Mouse (Mus musculus): ENCODE measurements around the gene Mrpl44. TPM values are rescaled to one million over a fixed set of nuclear protein-coding genes. Genes with fewer than 3 reads are reported as not detected.
A peak's percentile ranks its signal among the peaks of the same experiment; 100 is the strongest.

Gene Mrpl44
- polyA plus RNA-seq, 1 experiment from 2014 or later, result 42.6 TPM

DNA sequence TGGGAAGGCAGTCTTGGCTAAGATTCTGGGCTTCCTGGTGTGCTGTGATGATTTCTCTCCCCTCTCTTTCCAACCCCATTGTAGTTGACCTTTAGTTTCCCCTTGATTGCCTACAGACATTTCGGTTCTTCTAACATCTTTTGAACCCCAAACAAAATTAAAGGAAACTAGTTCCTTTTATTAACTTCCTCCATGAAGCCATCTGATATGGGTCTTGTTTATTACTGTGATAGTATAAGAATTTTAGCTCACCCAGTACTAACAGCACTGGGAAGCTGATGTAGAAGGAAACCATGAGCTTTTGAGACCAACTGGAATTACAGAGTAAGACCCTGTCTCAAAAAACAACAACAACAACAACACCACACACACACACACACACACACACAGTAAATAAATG lies 7.6 kb upstream of the Mrpl44 start:
- DNase-seq (no peak), ATAC-seq (ENCODE audit: low FRiP score, low TSS enrichment) (no peak)
- Histone ChIP-seq H3K27ac (replicated peaks; ENCODE audit: low read depth, low read length) (no peak overlapping the region), H3K9me3 (ENCODE audit: control insufficient read depth, low read length) (no peaks in the 10 kb centered on the region), H3K4me1 (ENCODE audit: control insufficient read depth, insufficient read depth, low read length) (no peaks in the 10 kb centered on the region), H3K4me2 (ENCODE audit: low read length) (no peak overlapping the region), H3K27me3 (ENCODE audit: control insufficient read depth, insufficient read depth, low read length) (no peaks in the 10 kb centered on the region), H3K4me3 (replicated peaks; ENCODE audit: low read depth, low read length) (no peak overlapping the region), H3K36me3 (ENCODE audit: control insufficient read depth, insufficient read depth, low read length) (no peaks in the 10 kb centered on the region), H3K9ac (replicated peaks; ENCODE audit: low read length) (no peak overlapping the region)
- 74% methylated on average over 1 of the region's 1 CpGs for WGBS

DNA sequence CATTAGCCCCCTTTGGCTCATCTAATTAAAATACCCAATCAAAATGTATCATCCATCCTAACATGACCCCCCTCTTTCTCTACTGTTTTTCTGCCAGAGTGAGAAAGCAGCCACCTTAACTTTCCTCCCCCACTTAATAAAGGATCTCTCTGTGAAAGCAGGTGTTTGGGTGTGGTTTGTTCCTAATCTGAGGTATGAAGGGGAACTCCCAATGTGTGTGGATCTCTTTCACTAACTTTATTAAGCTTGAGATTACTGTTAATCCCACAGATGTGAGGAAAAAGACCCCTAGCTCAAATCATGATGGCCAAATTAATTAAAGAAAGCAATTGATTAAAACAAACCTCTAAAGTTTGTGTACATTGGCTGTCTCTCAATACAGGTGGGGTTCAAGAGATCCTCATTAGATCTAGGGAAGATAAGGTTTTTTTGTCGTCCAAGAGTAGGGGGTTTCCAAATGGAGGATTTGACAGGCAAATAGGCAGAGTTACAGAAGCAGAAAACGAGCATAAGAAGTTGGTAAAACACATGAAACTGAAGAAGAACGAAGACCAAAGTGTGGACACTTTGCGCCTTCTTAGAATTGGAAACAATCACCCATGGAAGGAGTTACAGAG lies 1.5 kb upstream of the Mrpl44 start:
- H3K9ac ChIP-seq (replicated peaks; ENCODE audit: low read length), result no peak overlapping the region
- no peak overlapping the region for H3K4me2 ChIP-seq (ENCODE audit: low read length)
- H3K36me3 ChIP-seq (ENCODE audit: control insufficient read depth, insufficient read depth, low read length), result peaks cover 14% of the 10 kb centered on the region
- no peak overlapping the region for H3K4me3 ChIP-seq (replicated peaks; ENCODE audit: low read depth, low read length)
- peaks cover 3% of the 10 kb centered on the region for H3K4me1 ChIP-seq (ENCODE audit: control insufficient read depth, insufficient read depth, low read length)
- DNase-seq (no peak), ATAC-seq (ENCODE audit: low FRiP score, low TSS enrichment) (no peak)
- H3K27me3 ChIP-seq (ENCODE audit: control insufficient read depth, insufficient read depth, low read length), result no peaks in the 10 kb centered on the region
- 86% methylated on average over 4 of the region's 4 CpGs for WGBS
- H3K27ac ChIP-seq (replicated peaks; ENCODE audit: low read depth, low read length), result no peak overlapping the region
- no peaks in the 10 kb centered on the region for H3K9me3 ChIP-seq (ENCODE audit: control insufficient read depth, low read length)

DNA sequence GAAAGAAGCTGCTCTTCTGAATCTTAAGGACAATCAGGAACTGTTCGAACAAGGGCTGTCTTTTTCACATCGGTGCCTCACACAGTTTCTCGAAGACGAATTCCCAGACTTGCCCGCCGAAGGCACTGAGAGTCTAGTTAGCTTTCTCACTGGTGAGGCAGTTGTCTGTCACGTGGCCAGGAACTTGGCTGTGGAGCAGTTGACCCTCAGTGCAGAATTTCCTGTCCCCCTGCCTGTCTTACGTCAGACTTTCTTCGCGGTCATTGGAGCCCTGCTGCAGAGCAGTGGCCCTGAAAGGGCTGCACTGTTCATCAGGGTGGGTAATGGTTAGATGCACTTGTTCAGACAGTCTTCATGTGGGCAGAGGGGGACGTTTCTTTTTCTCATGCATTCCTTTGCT lies 2.2 kb downstream of the Mrpl44 start:
- peaks cover 50% of the 10 kb centered on the region for H3K36me3 ChIP-seq (ENCODE audit: control insufficient read depth, insufficient read depth, low read length)
- DNase-seq, result no peak
- H3K4me1 ChIP-seq (ENCODE audit: control insufficient read depth, insufficient read depth, low read length), result peaks cover 3% of the 10 kb centered on the region
- H3K27me3 ChIP-seq (ENCODE audit: control insufficient read depth, insufficient read depth, low read length), result no peaks in the 10 kb centered on the region
- no peak overlapping the region for H3K27ac ChIP-seq (replicated peaks; ENCODE audit: low read depth, low read length)
- WGBS, result 90% methylated on average over 11 of the region's 11 CpGs
- ATAC-seq (ENCODE audit: low FRiP score, low TSS enrichment), result no peak
- H3K9ac ChIP-seq (replicated peaks; ENCODE audit: low read length), result no peak overlapping the region
- H3K4me3 ChIP-seq (replicated peaks; ENCODE audit: low read depth, low read length), result no peak overlapping the region
- no peak overlapping the region for H3K4me2 ChIP-seq (ENCODE audit: low read length)
- H3K9me3 ChIP-seq (ENCODE audit: control insufficient read depth, low read length), result no peaks in the 10 kb centered on the region

- H3K27me3 ChIP-seq (ENCODE audit: control insufficient read depth, insufficient read depth, low read length), result no peaks in the 10 kb centered on the region
- no peaks in the 10 kb centered on the region for H3K4me1 ChIP-seq (ENCODE audit: control insufficient read depth, insufficient read depth, low read length)
- 86% methylated on average over 3 of the region's 3 CpGs for WGBS
- H3K27ac ChIP-seq (replicated peaks; ENCODE audit: low read depth, low read length), result no peak overlapping the region
- H3K9me3 ChIP-seq (ENCODE audit: control insufficient read depth, low read length), result no peaks in the 10 kb centered on the region
- no peak for DNase-seq
- peaks cover 57% of the 10 kb centered on the region for H3K36me3 ChIP-seq (ENCODE audit: control insufficient read depth, insufficient read depth, low read length)
- no peak for ATAC-seq (ENCODE audit: low FRiP score, low TSS enrichment)
- H3K4me2 ChIP-seq (ENCODE audit: low read length), result no peak overlapping the region
- H3K9ac ChIP-seq (replicated peaks; ENCODE audit: low read length), result no peak overlapping the region
- no peak overlapping the region for H3K4me3 ChIP-seq (replicated peaks; ENCODE audit: low read depth, low read length)
Measured at GRCm38 (mm10) chr1:79782433-79782832, 6.6 kb downstream of the Mrpl44 start.

DNA sequence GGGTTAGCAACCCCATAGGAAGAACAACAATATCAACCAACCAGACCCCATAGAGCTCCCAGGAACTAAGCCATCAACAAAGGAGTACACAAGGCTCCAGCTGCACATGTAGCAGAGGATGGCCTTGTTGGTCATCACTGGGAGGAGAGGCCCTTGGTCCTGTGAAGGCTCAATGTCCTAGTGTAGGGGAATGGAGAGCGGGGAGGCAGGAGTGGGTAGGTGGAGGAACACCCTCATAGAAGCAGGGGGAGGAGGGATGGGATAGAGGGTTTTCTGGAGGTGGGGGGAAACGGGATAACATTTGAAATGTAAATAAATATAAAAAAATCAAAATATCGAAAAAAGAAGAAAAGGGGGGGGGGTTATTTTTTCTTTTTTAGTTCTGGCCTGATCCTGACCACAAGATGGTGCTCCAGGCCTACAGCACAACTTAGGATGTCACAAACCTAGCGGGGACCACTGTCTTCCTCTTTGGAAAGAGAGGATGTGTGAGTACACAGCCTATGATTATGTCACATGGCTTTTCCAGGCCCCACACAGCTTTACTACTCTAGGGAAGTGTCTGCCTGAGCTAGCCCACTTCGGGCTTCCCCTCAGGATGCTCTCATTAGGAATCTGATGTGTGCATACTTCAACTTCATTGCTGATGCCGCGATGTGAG lies 10.6 kb downstream of the Mrpl44 start:
- Histone ChIP-seq H3K27ac (replicated peaks; ENCODE audit: low read depth, low read length) (no peak overlapping the region), H3K36me3 (ENCODE audit: control insufficient read depth, insufficient read depth, low read length) (peaks cover 23% of the 10 kb centered on the region), H3K4me1 (ENCODE audit: control insufficient read depth, insufficient read depth, low read length) (no peaks in the 10 kb centered on the region), H3K9me3 (ENCODE audit: control insufficient read depth, low read length) (no peaks in the 10 kb centered on the region), H3K9ac (replicated peaks; ENCODE audit: low read length) (no peak overlapping the region), H3K27me3 (ENCODE audit: control insufficient read depth, insufficient read depth, low read length) (no peaks in the 10 kb centered on the region), H3K4me3 (replicated peaks; ENCODE audit: low read depth, low read length) (no peak overlapping the region), H3K4me2 (ENCODE audit: low read length) (no peak overlapping the region)
- WGBS, result 67% methylated on average over 7 of the region's 7 CpGs
- ATAC-seq (ENCODE audit: low FRiP score, low TSS enrichment) (peak; percentile 74; the same call in 1 of the 2 replicates), DNase-seq (peak; percentile 81)

- Histone ChIP-seq H3K27me3 (ENCODE audit: control insufficient read depth, insufficient read depth, low read length) (no peaks in the 10 kb centered on the region), H3K9me3 (ENCODE audit: control insufficient read depth, low read length) (no peaks in the 10 kb centered on the region), H3K4me1 (ENCODE audit: control insufficient read depth, insufficient read depth, low read length) (no peaks in the 10 kb centered on the region), H3K9ac (replicated peaks; ENCODE audit: low read length) (no peak overlapping the region), H3K4me3 (replicated peaks; ENCODE audit: low read depth, low read length) (no peak overlapping the region), H3K27ac (replicated peaks; ENCODE audit: low read depth, low read length) (no peak overlapping the region), H3K36me3 (ENCODE audit: control insufficient read depth, insufficient read depth, low read length) (no peaks in the 10 kb centered on the region), H3K4me2 (ENCODE audit: low read length) (no peak overlapping the region)
- WGBS, result 75% methylated on average over 3 of the region's 3 CpGs
- ATAC-seq (ENCODE audit: low FRiP score, low TSS enrichment) (no peak), DNase-seq (no peak)
Measured at GRCm38 (mm10) chr1:79797084-79797483, 21.3 kb downstream of the Mrpl44 start.

- Histone ChIP-seq H3K9me3 (ENCODE audit: control insufficient read depth, low read length) (no peaks in the 10 kb centered on the region), H3K27ac (replicated peaks; ENCODE audit: low read depth, low read length) (no peak overlapping the region), H3K4me1 (ENCODE audit: control insufficient read depth, insufficient read depth, low read length) (no peaks in the 10 kb centered on the region), H3K4me3 (replicated peaks; ENCODE audit: low read depth, low read length) (no peak overlapping the region), H3K27me3 (ENCODE audit: control insufficient read depth, insufficient read depth, low read length) (no peaks in the 10 kb centered on the region), H3K36me3 (ENCODE audit: control insufficient read depth, insufficient read depth, low read length) (no peaks in the 10 kb centered on the region), H3K4me2 (ENCODE audit: low read length) (no peak overlapping the region), H3K9ac (replicated peaks; ENCODE audit: low read length) (no peak overlapping the region)
- WGBS, result 73% methylated on average over 11 of the region's 11 CpGs
- DNase-seq (peak; percentile 43), ATAC-seq (ENCODE audit: low FRiP score, low TSS enrichment) (no peak)
Measured at GRCm38 (mm10) chr1:79802858-79803427, 27.1 kb downstream of the Mrpl44 start.

DNA sequence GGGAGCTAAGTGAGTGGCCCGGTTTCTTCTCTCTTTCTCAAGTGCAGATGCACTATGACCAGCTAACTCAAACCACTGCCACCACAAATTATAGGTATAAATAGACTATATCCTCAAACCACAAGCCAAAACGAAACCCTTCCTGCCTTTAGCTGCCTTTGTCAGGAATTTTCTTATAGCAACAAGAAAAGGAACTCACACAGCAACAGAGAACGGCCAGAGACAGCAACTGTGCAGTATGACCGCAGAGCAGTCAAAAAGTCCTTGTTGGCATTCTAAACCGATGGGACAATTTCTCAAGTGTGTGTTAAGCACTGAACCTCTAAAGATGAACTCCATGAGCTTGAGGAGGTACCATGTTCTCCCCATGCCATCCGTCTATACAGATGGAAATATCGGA lies 27.8 kb downstream of the Mrpl44 start:
- Histone ChIP-seq H3K27me3 (ENCODE audit: control insufficient read depth, insufficient read depth, low read length) (no peaks in the 10 kb centered on the region), H3K4me1 (ENCODE audit: control insufficient read depth, insufficient read depth, low read length) (no peaks in the 10 kb centered on the region), H3K4me2 (ENCODE audit: low read length) (no peak overlapping the region), H3K9ac (replicated peaks; ENCODE audit: low read length) (no peak overlapping the region), H3K36me3 (ENCODE audit: control insufficient read depth, insufficient read depth, low read length) (no peaks in the 10 kb centered on the region), H3K4me3 (replicated peaks; ENCODE audit: low read depth, low read length) (no peak overlapping the region), H3K27ac (replicated peaks; ENCODE audit: low read depth, low read length) (no peak overlapping the region), H3K9me3 (ENCODE audit: control insufficient read depth, low read length) (no peaks in the 10 kb centered on the region)
- 88% methylated on average over 7 of the region's 7 CpGs for WGBS
- DNase-seq, result no peak
- ATAC-seq (ENCODE audit: low FRiP score, low TSS enrichment), result no peak

GRCm38 (mm10) chr1:79806865-79807264 lies 31.0 kb downstream of the Mrpl44 start:
- Histone ChIP-seq H3K4me3 (replicated peaks; ENCODE audit: low read depth, low read length) (no peak overlapping the region), H3K9ac (replicated peaks; ENCODE audit: low read length) (no peak overlapping the region), H3K9me3 (ENCODE audit: control insufficient read depth, low read length) (no peaks in the 10 kb centered on the region), H3K27me3 (ENCODE audit: control insufficient read depth, insufficient read depth, low read length) (no peaks in the 10 kb centered on the region), H3K4me1 (ENCODE audit: control insufficient read depth, insufficient read depth, low read length) (no peaks in the 10 kb centered on the region), H3K36me3 (ENCODE audit: control insufficient read depth, insufficient read depth, low read length) (no peaks in the 10 kb centered on the region), H3K27ac (replicated peaks; ENCODE audit: low read depth, low read length) (no peak overlapping the region), H3K4me2 (ENCODE audit: low read length) (no peak overlapping the region)
- 77% methylated on average over 5 of the region's 5 CpGs for WGBS
- DNase-seq (peak; percentile 28), ATAC-seq (ENCODE audit: low FRiP score, low TSS enrichment) (no peak)
